Mouse (Mus musculus): ENCODE measurements around the gene Rbm39. TPM values are rescaled to one million over a fixed set of nuclear protein-coding genes. Genes with fewer than 3 reads are reported as not detected.
A peak's percentile ranks its signal among the peaks of the same experiment; 100 is the strongest.
"Not testable (repeated sequence)": the region's sequence is repeated elsewhere in the genome, so short reads cannot be mapped to it uniquely, and the experiment has no call there.

Gene Rbm39
- polyA plus RNA-seq, 1 experiment from 2014 or later: 494 TPM

GRCm38 (mm10) chr2:156134161-156134560 is 45.9 kb downstream of the Rbm39 start:
- H3K9me3 ChIP-seq (ENCODE audit: control insufficient read depth, low read length): no peaks in the 10 kb centered on the region
- H3K4me2 ChIP-seq (ENCODE audit: low read length): no peak overlapping the region
- no peaks in the 10 kb centered on the region for H3K36me3 ChIP-seq (ENCODE audit: control insufficient read depth, insufficient read depth)
- H3K4me3 ChIP-seq (replicated peaks; ENCODE audit: low read length): no peak overlapping the region
- no peak overlapping the region for H3K27ac ChIP-seq (ENCODE audit: low read length)
- no peak overlapping the region for H3K9ac ChIP-seq (replicated peaks; ENCODE audit: low read depth, low read length)
- ATAC-seq: no peak
- 93% methylated on average over 5 of the region's 5 CpGs for WGBS
- H3K27me3 ChIP-seq (replicated peaks; ENCODE audit: control insufficient read depth, insufficient read depth, low read length): no peaks in the 10 kb centered on the region
- no peaks in the 10 kb centered on the region for H3K4me1 ChIP-seq (replicated peaks; ENCODE audit: control insufficient read depth, insufficient read depth, low read length)

- 98% methylated on average over 5 of the region's 5 CpGs for WGBS
- ATAC-seq: no peak
- Histone ChIP-seq H3K4me3 (replicated peaks; ENCODE audit: low read length) (no peak within 1 kb of the TSS), H3K4me2 (ENCODE audit: low read length) (no peak within 1 kb of the TSS), H3K9ac (replicated peaks; ENCODE audit: low read depth, low read length) (no peak within 1 kb of the TSS), H3K27ac (ENCODE audit: low read length) (no peak within 1 kb of the TSS), H3K4me1 (replicated peaks; ENCODE audit: control insufficient read depth, insufficient read depth, low read length) (no peaks in the 10 kb centered on the region), H3K9me3 (ENCODE audit: control insufficient read depth, low read length) (no peaks in the 10 kb centered on the region), H3K27me3 (replicated peaks; ENCODE audit: control insufficient read depth, insufficient read depth, low read length) (no peaks in the 10 kb centered on the region), H3K36me3 (ENCODE audit: control insufficient read depth, insufficient read depth) (no peaks in the 10 kb centered on the region; the same call in 1 of the 2 replicates)
These were observed 53.0 kb downstream of the Rbm39 start, which contains the start of gene Gm28036 for GRCm38 (mm10) chr2:156126992-156127391. TSS of gene Gm28036 (minus strand) at chr2:156127092.

- ATAC-seq: no peak
- Histone ChIP-seq H3K27me3 (replicated peaks; ENCODE audit: control insufficient read depth, insufficient read depth, low read length) (no peaks in the 10 kb centered on the region), H3K4me3 (replicated peaks; ENCODE audit: low read length) (no peak overlapping the region), H3K36me3 (ENCODE audit: control insufficient read depth, insufficient read depth) (no peaks in the 10 kb centered on the region; the same call in 1 of the 2 replicates), H3K27ac (ENCODE audit: low read length) (no peak overlapping the region), H3K4me2 (ENCODE audit: low read length) (no peak overlapping the region), H3K9me3 (ENCODE audit: control insufficient read depth, low read length) (no peaks in the 10 kb centered on the region), H3K9ac (replicated peaks; ENCODE audit: low read depth, low read length) (no peak overlapping the region), H3K4me1 (replicated peaks; ENCODE audit: control insufficient read depth, insufficient read depth, low read length) (no peaks in the 10 kb centered on the region)
- 94% methylated on average over 5 of the region's 5 CpGs for whole genome bisulfite sequencing
These were observed 56.3 kb downstream of the Rbm39 start for GRCm38 (mm10) chr2:156123731-156124130.

- no peak overlapping the region for H3K27ac ChIP-seq (ENCODE audit: low read length)
- H3K9ac ChIP-seq (replicated peaks; ENCODE audit: low read depth, low read length): no peak overlapping the region
- no peaks in the 10 kb centered on the region for H3K27me3 ChIP-seq (replicated peaks; ENCODE audit: control insufficient read depth, insufficient read depth, low read length)
- H3K4me3 ChIP-seq (replicated peaks; ENCODE audit: low read length): no peak overlapping the region
- H3K36me3 ChIP-seq (ENCODE audit: control insufficient read depth, insufficient read depth): no peaks in the 10 kb centered on the region
- H3K4me1 ChIP-seq (replicated peaks; ENCODE audit: control insufficient read depth, insufficient read depth, low read length): no peaks in the 10 kb centered on the region
- H3K4me2 ChIP-seq (ENCODE audit: low read length): no peak overlapping the region
- no peak for ATAC-seq
- H3K9me3 ChIP-seq (ENCODE audit: control insufficient read depth, low read length): no peaks in the 10 kb centered on the region
These were observed 60.5 kb downstream of the Rbm39 start for GRCm38 (mm10) chr2:156119566-156119965.

GRCm38 (mm10) chr2:156112080-156112423 is 68.0 kb downstream of the Rbm39 start:
- not testable (repeated sequence) for H3K27me3 ChIP-seq (replicated peaks; ENCODE audit: control insufficient read depth, insufficient read depth, low read length); H3K36me3 ChIP-seq (ENCODE audit: control insufficient read depth, insufficient read depth); H3K9me3 ChIP-seq (ENCODE audit: control insufficient read depth, low read length); ATAC-seq
- Histone ChIP-seq H3K9ac (replicated peaks; ENCODE audit: low read depth, low read length) (peak overlapping the region; percentile 94; the same call in 1 of the 2 replicates), H3K4me1 (replicated peaks; ENCODE audit: control insufficient read depth, insufficient read depth, low read length) (peaks cover 12% of the 10 kb centered on the region), H3K4me3 (replicated peaks; ENCODE audit: low read length) (peak overlapping the region; percentile 99), H3K27ac (ENCODE audit: low read length) (peak overlapping the region; percentile 5; the same call in 1 of the 2 replicates), H3K4me2 (ENCODE audit: low read length) (peak overlapping the region; percentile 48)
- 21% methylated on average over 5 of the region's 5 CpGs for WGBS

GRCm38 (mm10) chr2:156111358-156112079 is 68.5 kb downstream of the Rbm39 start, which contains the start of the genes Cpne1 and Rbm12:
TSS of gene Cpne1 (minus strand) at chr2:156111965.
TSS of gene Rbm12 (minus strand) at chr2:156111978.
- peak; percentile 97 for ATAC-seq
- Histone ChIP-seq H3K9me3 (ENCODE audit: control insufficient read depth, low read length) (no peaks in the 10 kb centered on the region), H3K4me2 (ENCODE audit: low read length) (peak within 1 kb of the TSS; percentile 81)

GRCm38 (mm10) chr2:156110627-156111357 is 69.2 kb downstream of the Rbm39 start:
- H3K4me3 ChIP-seq (replicated peaks; ENCODE audit: low read length): peak overlapping the region; percentile 99
- peak overlapping the region; percentile 81 for H3K4me2 ChIP-seq (ENCODE audit: low read length)
- peak overlapping the region; percentile 94 for H3K9ac ChIP-seq (replicated peaks; ENCODE audit: low read depth, low read length)
- H3K4me1 ChIP-seq (replicated peaks; ENCODE audit: control insufficient read depth, insufficient read depth, low read length): peaks cover 12% of the 10 kb centered on the region
- H3K36me3 ChIP-seq (ENCODE audit: control insufficient read depth, insufficient read depth): no peaks in the 10 kb centered on the region
- ATAC-seq: peak; percentile 63
- WGBS: under 1% methylated on average over 16 of the region's 16 CpGs
- peak overlapping the region; percentile 87 for H3K27ac ChIP-seq (ENCODE audit: low read length)
- no peaks in the 10 kb centered on the region for H3K9me3 ChIP-seq (ENCODE audit: control insufficient read depth, low read length)
- no peaks in the 10 kb centered on the region for H3K27me3 ChIP-seq (replicated peaks; ENCODE audit: control insufficient read depth, insufficient read depth, low read length)

More at GRCm38 (mm10) chr2:156111358-156112079, 68.5 kb downstream of the Rbm39 start, which contains the start of the genes Cpne1 and Rbm12:
- H3K4me3 ChIP-seq (replicated peaks; ENCODE audit: low read length): peak within 1 kb of the TSS; percentile 99
- peak within 1 kb of the TSS; percentile 94 for H3K9ac ChIP-seq (replicated peaks; ENCODE audit: low read depth, low read length)
- H3K36me3 ChIP-seq (ENCODE audit: control insufficient read depth, insufficient read depth): no peaks in the 10 kb centered on the region
- H3K4me1 ChIP-seq (replicated peaks; ENCODE audit: control insufficient read depth, insufficient read depth, low read length): peaks cover 12% of the 10 kb centered on the region
- H3K27ac ChIP-seq (ENCODE audit: low read length): peak within 1 kb of the TSS; percentile 87
- H3K27me3 ChIP-seq (replicated peaks; ENCODE audit: control insufficient read depth, insufficient read depth, low read length): no peaks in the 10 kb centered on the region
- under 1% methylated on average over 71 of the region's 74 CpGs for WGBS

Other genes starting within 250 kb of the Rbm39 start
- 66.5 and 78.2 TPM in 2 replicates for gene Uqcc1, start 249.9 kb downstream of the Rbm39 start, polyA plus RNA-seq (2015; fragmentation: Nextera tagmentation; extraction: Ambion mirVana)
- gene Gm15557, start 239.5 kb downstream of the Rbm39 start, polyA plus RNA-seq (2015; fragmentation: Nextera tagmentation; extraction: Ambion mirVana): not detected in 2 replicates
- 2.7 and 4.5 TPM in 2 replicates for gene Gdf5, start 234.9 kb downstream of the Rbm39 start, polyA plus RNA-seq (2015; fragmentation: Nextera tagmentation; extraction: Ambion mirVana)
- 17.0 and 18.9 TPM in 2 replicates for gene Cep250, start 223.8 kb downstream of the Rbm39 start, polyA plus RNA-seq (2015; fragmentation: Nextera tagmentation; extraction: Ambion mirVana)
- 1.7 and 2.4 TPM in 2 replicates for gene 6430550D23Rik, start 172.3 kb downstream of the Rbm39 start, polyA plus RNA-seq (2015; fragmentation: Nextera tagmentation; extraction: Ambion mirVana)
- 350 and 382 TPM in 2 replicates for gene Ergic3, start 172.2 kb downstream of the Rbm39 start, polyA plus RNA-seq (2015; fragmentation: Nextera tagmentation; extraction: Ambion mirVana)
- not detected in 2 replicates for gene Fer1l4, start 127.3 kb downstream of the Rbm39 start, polyA plus RNA-seq (2015; fragmentation: Nextera tagmentation; extraction: Ambion mirVana)
- 5.2 and 7.5 TPM in 2 replicates for gene Spag4, start 115.1 kb downstream of the Rbm39 start, polyA plus RNA-seq (2015; fragmentation: Nextera tagmentation; extraction: Ambion mirVana)
- 28.9 and 30.4 TPM in 2 replicates for gene Cpne1, start 68.3 kb downstream of the Rbm39 start, polyA plus RNA-seq (2015; fragmentation: Nextera tagmentation; extraction: Ambion mirVana)
- gene Rbm12, start 68.3 kb downstream of the Rbm39 start, polyA plus RNA-seq (2015; fragmentation: Nextera tagmentation; extraction: Ambion mirVana): 37.6 and 38.8 TPM in 2 replicates
- gene Gm28036, start 53.1 kb downstream of the Rbm39 start, polyA plus RNA-seq (2015; fragmentation: Nextera tagmentation; extraction: Ambion mirVana): 20.7 and 28.6 TPM in 2 replicates
- gene Romo1, start 36.2 kb downstream of the Rbm39 start, polyA plus RNA-seq (2015; fragmentation: Nextera tagmentation; extraction: Ambion mirVana): 295 and 326 TPM in 2 replicates
- gene Nfs1, start 36.1 kb downstream of the Rbm39 start, polyA plus RNA-seq (2015; fragmentation: Nextera tagmentation; extraction: Ambion mirVana): 39.7 and 45.2 TPM in 2 replicates
- 148 and 181 TPM in 2 replicates for gene Phf20, start 16.2 kb upstream of the Rbm39 start, polyA plus RNA-seq (2015; fragmentation: Nextera tagmentation; extraction: Ambion mirVana)
- 5.0 and 6.9 TPM in 2 replicates for gene Cnbd2, start 132.1 kb upstream of the Rbm39 start, polyA plus RNA-seq (2015; fragmentation: Nextera tagmentation; extraction: Ambion mirVana)
- gene Scand1, start 132.5 kb upstream of the Rbm39 start, polyA plus RNA-seq (2015; fragmentation: Nextera tagmentation; extraction: Ambion mirVana): 60.6 and 64.9 TPM in 2 replicates
- 10.7 and 15.5 TPM in 2 replicates for gene Epb41l1, start 240.7 kb upstream of the Rbm39 start, polyA plus RNA-seq (2015; fragmentation: Nextera tagmentation; extraction: Ambion mirVana)